Comparison of ENCODE assay signal across 14 mouse cellular contexts in the genomic region with DNA sequence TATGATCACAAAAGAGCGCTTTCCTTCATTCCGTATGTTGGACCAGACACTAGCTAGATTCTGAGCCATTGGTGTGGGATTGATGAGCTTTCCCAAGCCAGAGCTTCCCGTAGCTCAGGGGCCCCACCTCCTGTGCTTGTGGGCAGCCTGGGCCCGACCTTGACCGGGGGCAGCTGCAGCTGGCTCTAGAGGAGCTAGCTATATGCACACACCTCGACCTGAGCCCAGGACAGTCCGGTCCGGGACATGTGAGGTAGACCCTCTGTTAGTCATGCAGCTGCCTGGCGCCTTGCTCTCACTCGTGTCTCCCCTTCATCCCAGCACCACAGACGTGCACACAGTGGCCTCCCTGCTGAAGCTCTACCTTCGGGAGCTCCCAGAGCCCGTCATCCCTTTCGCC.
A peak's percentile ranks its signal among the peaks of the same experiment; 100 is the strongest.
DNase-seq lines count a peak whose midpoint lies in the region; ATAC-seq and TF ChIP-seq lines count a peak whose summit lies in the region.
"Had no signal": no experiment of that assay in that cellular context is flagged by ENCODE, and none has a peak within 500 bp of the region (broad histone marks: within the 10 kb centered on the region; RNA-seq: fewer than 3 reads in every experiment).

No protein-coding gene starts in this region.

- no peak for TF ChIP-seq CTCF in hindbrain, postnatal 0 days (IDR thresholded peaks at IDR 0.05; ENCODE audit: low read depth)

- no peaks in the 10 kb centered on the region for H3K36me3 ChIP-seq in hindbrain, embryonic 10.5 days
- no peaks in the 10 kb centered on the region for H3K36me3 ChIP-seq in hindbrain, postnatal 0 days (ENCODE audit: insufficient read depth, low read length)
- H3K36me3 ChIP-seq in liver, embryonic 13.5 days, result no peaks in the 10 kb centered on the region; the same call in 1 of the 2 replicates
- H3K36me3 ChIP-seq: forebrain, embryonic 15.5 days; hindbrain, embryonic 13.5 days; midbrain, embryonic 15.5 days had no signal

- H3K4me2 ChIP-seq in hindbrain, postnatal 0 days (ENCODE audit: low read depth, low read length), result no peak overlapping the region
- peak overlapping the region; percentile 45 for H3K4me2 ChIP-seq in liver, embryonic 13.5 days
- H3K4me2 ChIP-seq: forebrain, embryonic 15.5 days; hindbrain, embryonic 13.5 days; midbrain, embryonic 15.5 days had no signal

- peaks cover 8% of the 10 kb centered on the region; the same call in 1 of the 2 replicates for H3K27me3 ChIP-seq in hindbrain, embryonic 10.5 days (ENCODE audit: insufficient read depth, poor library complexity, severe bottlenecking)
- no peaks in the 10 kb centered on the region for H3K27me3 ChIP-seq in hindbrain, postnatal 0 days (ENCODE audit: insufficient read depth, low read length)
- H3K27me3 ChIP-seq in liver, embryonic 13.5 days, result no peaks in the 10 kb centered on the region; the same call in 1 of the 2 replicates
- H3K27me3 ChIP-seq: forebrain, embryonic 15.5 days; midbrain, embryonic 15.5 days had no signal

- 72% methylated on average over 14 of the region's 14 CpGs for WGBS in hindbrain, embryonic 10.5 days
- WGBS in hindbrain, postnatal 0 days, result 78% methylated on average over 14 of the region's 14 CpGs
- WGBS in liver, embryonic 13.5 days (ENCODE audit: insufficient replicate concordance), result 51% methylated on average over 14 of the region's 14 CpGs

- no peak overlapping the region for H3K4me3 ChIP-seq in hindbrain, embryonic 10.5 days
- H3K4me3 ChIP-seq in hindbrain, postnatal 0 days (ENCODE audit: low read length), result no peak overlapping the region
- H3K4me3 ChIP-seq in liver, embryonic 13.5 days (replicated peaks), result peak overlapping the region; percentile 25
- H3K4me3 ChIP-seq: forebrain, embryonic 15.5 days; hindbrain, embryonic 13.5 days; midbrain, embryonic 15.5 days had no signal

- 0 out of 2 replicates have a peak overlapping the region, but pooled peaks have one; percentile 62 for H3K27ac ChIP-seq in hindbrain, embryonic 10.5 days
- H3K27ac ChIP-seq in hindbrain, postnatal 0 days, result no peak overlapping the region
- peak overlapping the region; percentile 15; the same call in 1 of the 2 replicates for H3K27ac ChIP-seq in liver, embryonic 13.5 days
- H3K27ac ChIP-seq: forebrain, embryonic 15.5 days; hindbrain, embryonic 13.5 days; midbrain, embryonic 15.5 days had no signal

- no peak overlapping the region for H3K9ac ChIP-seq in hindbrain, postnatal 0 days (replicated peaks; ENCODE audit: low read length)
- H3K9ac ChIP-seq in liver, embryonic 13.5 days, result no peak overlapping the region
- H3K9ac ChIP-seq: forebrain, embryonic 15.5 days; hindbrain, embryonic 13.5 days; midbrain, embryonic 15.5 days had no signal

- no peaks in the 10 kb centered on the region for H3K9me3 ChIP-seq in hindbrain, embryonic 10.5 days
- H3K9me3 ChIP-seq in hindbrain, postnatal 0 days (ENCODE audit: low read length), result no peaks in the 10 kb centered on the region
- no peaks in the 10 kb centered on the region for H3K9me3 ChIP-seq in liver, embryonic 13.5 days (replicated peaks)
- H3K9me3 ChIP-seq: forebrain, embryonic 15.5 days; hindbrain, embryonic 13.5 days; midbrain, embryonic 15.5 days had no signal

- DNase-seq in hindbrain, embryonic 10.5 days (ENCODE audit: low spot score), result no peak
- DNase-seq in hindbrain, postnatal 0 days (ENCODE audit: low spot score), result no peak
- DNase-seq in ovary, postnatal 36 days (ENCODE audit: low spot score), result peak; percentile 24
- no peak for DNase-seq in ovary, postnatal 10 days (ENCODE audit: low spot score)
- no peak for DNase-seq in liver, embryonic 13.5 days
- DNase-seq in left cerebral cortex, adult 18-20 months (ENCODE audit: low spot score in 2 of 2), result no peak
- no peak for DNase-seq in adrenal gland, postnatal 10 days
- DNase-seq: cerebellum, postnatal 10 days; gastrocnemius, postnatal 14 days; kidney, adult 9 months; thymus, postnatal 36 days had no signal

- no peak for ATAC-seq in hindbrain, postnatal 0 days
- peak; percentile 43; the same call in 1 of the 2 replicates for ATAC-seq in liver, embryonic 13.5 days (ENCODE audit: low read depth)
- ATAC-seq: forebrain, embryonic 15.5 days; midbrain, embryonic 15.5 days had no signal

- peaks cover 47% of the 10 kb centered on the region for H3K4me1 ChIP-seq in hindbrain, embryonic 10.5 days (replicated peaks)
- H3K4me1 ChIP-seq in hindbrain, postnatal 0 days (ENCODE audit: insufficient read depth, low read length), result peaks cover under 1% of the 10 kb centered on the region; the same call in 1 of the 2 replicates
- H3K4me1 ChIP-seq in liver, embryonic 13.5 days (replicated peaks), result peaks cover 16% of the 10 kb centered on the region
